Mouse (Mus musculus) heart, adult 2 months (tissue): ENCODE data around the gene Acvr1.

Source experiments
- CTCF ChIP-seq: fragments of 200-600 bp; IDR thresholded peaks from 2 replicates; pipeline ENCODE4 v1.8.1; 2022; ENCODE audit warnings: antibody characterized with exemption, mild to moderate bottlenecking, moderate library complexity
- EP300 ChIP-seq: fragments of 200-500 bp; IDR thresholded peaks from 2 replicates; pipeline ENCODE4 v1.6.1; 2011; ENCODE audit warnings: low read depth, low read length, control low read depth; ENCODE audit not compliant: insufficient read depth

DNA sequence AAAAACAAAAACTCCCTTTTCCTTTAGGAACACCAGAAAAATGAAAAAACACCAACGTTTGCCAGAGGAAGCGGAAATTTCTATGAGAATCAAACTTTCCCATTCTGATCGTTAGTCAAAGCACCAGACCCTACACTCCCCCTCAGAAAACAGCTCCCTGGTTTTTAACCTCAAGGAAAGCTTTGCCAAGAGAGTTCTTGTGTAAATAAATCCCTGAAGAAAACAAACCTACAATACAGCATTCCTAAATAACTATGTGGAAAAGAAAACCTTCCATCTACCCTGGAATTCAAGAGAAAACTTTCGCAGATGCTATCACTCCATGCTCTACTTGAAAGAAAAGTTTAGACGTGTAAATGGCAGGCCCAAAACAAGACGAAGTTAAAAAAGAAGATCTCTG lies 50.0 kb downstream of the Acvr1 start:
- no peak for TF ChIP-seq EP300
- no peak for TF ChIP-seq CTCF
